Mouse (Mus musculus) heart, embryonic 15.5 days (tissue): Measurements from ENCODE around the gene Unc13b. TPM values are rescaled to one million over a fixed set of nuclear protein-coding genes. Genes with fewer than 3 reads are reported as not detected.
A peak's percentile ranks its signal among the peaks of the same experiment; 100 is the strongest.

Experiments used
- ATAC-seq: fragments of 200-750 bp; cut with Nextera tagmentation; replicated peaks from 2 replicates; pipeline ENCODE4 v1.8.0; 2017; ENCODE audit warnings: low read depth, moderate TSS enrichment; ENCODE audit not compliant: insufficient number of reproducible peaks, insufficient read depth, low FRiP score
- H3K27ac ChIP-seq: fragments of 300-500 bp; sonication (generic); 2 replicates; pipeline ENCODE4 v1.5.1; 2015; ENCODE audit warnings: mild to moderate bottlenecking, inconsistent platforms
- H3K27me3 ChIP-seq: fragments of 300-500 bp; sonication (generic); 2 replicates; pipeline ENCODE4 v1.6.1; 2015; ENCODE audit warnings: inconsistent platforms
- H3K36me3 ChIP-seq: fragments of 300-500 bp; sonication (generic); 2 replicates; pipeline ENCODE4 v1.6.1; 2015; ENCODE audit warnings: mild to moderate bottlenecking, inconsistent platforms
- H3K4me1 ChIP-seq: fragments of 300-500 bp; sonication (generic); replicated peaks from 2 replicates; pipeline ENCODE4 v1.6.1; 2015; ENCODE audit warnings: inconsistent platforms
- H3K4me2 ChIP-seq: fragments of 300-500 bp; sonication (generic); 2 replicates; pipeline ENCODE4 v1.6.1; 2015; ENCODE audit warnings: inconsistent platforms, mild to moderate bottlenecking, moderate library complexity
- H3K4me3 ChIP-seq: fragments of 300-500 bp; sonication (generic); 2 replicates; pipeline ENCODE4 v1.5.1; 2015; ENCODE audit warnings: mild to moderate bottlenecking, inconsistent platforms
- H3K9ac ChIP-seq: fragments of 300-500 bp; sonication (generic); 2 replicates; pipeline ENCODE4 v1.6.1; 2015; ENCODE audit warnings: mild to moderate bottlenecking, inconsistent platforms
- H3K9me3 ChIP-seq: fragments of 300-500 bp; sonication (generic); replicated peaks from 2 replicates; pipeline ENCODE4 v1.6.1; 2016; ENCODE audit warnings: inconsistent platforms
- WGBS: fragments of 180-500 bp; shearing (Covaris S2); methylation state at CpG from one replicate; pipeline ENCODE4 v1.1.7; 2015; ENCODE audit warnings: mixed read lengths; 5-methylcytosine and 5-hydroxymethylcytosine counted together
- polyA plus RNA-seq: library from polyadenylated mRNA; unstranded; fragments of >200 nt; fragmentation: Nextera tagmentation; extraction: Ambion mirVana; gene quantifications from 2 replicates; pipeline ENCODE4 v1.2.1, GENCODE M21; 2015

Gene Unc13b
- polyA plus RNA-seq, 1 experiment from 2014 or later = 10.1 TPM

GRCm38 (mm10) chr4:43262821-43263220 is 204.1 kb downstream of the Unc13b start:
- no peaks in the 10 kb centered on the region for H3K9me3 ChIP-seq
- no peak overlapping the region for H3K9ac ChIP-seq
- H3K27me3 ChIP-seq = no peaks in the 10 kb centered on the region
- no peak for ATAC-seq
- peaks cover 22% of the 10 kb centered on the region for H3K4me1 ChIP-seq
- 84% methylated on average over 6 of the region's 6 CpGs for WGBS
- no peaks in the 10 kb centered on the region for H3K36me3 ChIP-seq
- no peak overlapping the region for H3K4me3 ChIP-seq
- H3K27ac ChIP-seq = no peak overlapping the region
- H3K4me2 ChIP-seq = no peak overlapping the region

DNA sequence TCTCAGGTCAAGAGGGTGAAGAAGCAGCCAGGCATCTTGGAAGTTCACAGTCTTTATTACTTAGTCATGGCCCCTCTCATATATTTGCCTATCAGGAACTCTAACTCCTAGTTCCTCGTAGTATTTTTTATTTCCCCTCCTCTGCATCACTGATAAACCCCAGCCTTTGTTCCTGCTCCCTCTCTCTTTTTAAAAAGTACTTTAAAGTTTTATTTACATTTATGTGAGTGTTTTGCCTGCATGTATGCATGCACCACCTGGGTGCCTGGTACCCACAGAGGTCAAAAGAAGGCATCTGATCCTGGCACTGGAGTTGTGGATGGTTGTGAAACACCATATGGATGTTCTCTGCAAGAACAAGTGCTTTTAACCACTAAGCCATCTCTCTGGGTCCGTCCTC is 207.4 kb downstream of the Unc13b start:
- ATAC-seq = no peak
- Histone ChIP-seq H3K4me3 (no peak overlapping the region), H3K9me3 (no peaks in the 10 kb centered on the region), H3K27me3 (no peaks in the 10 kb centered on the region), H3K27ac (no peak overlapping the region), H3K9ac (no peak overlapping the region), H3K4me1 (peaks cover 7% of the 10 kb centered on the region), H3K4me2 (no peak overlapping the region), H3K36me3 (no peaks in the 10 kb centered on the region)
- 34% methylated on average over 2 of the region's 2 CpGs for WGBS

DNA sequence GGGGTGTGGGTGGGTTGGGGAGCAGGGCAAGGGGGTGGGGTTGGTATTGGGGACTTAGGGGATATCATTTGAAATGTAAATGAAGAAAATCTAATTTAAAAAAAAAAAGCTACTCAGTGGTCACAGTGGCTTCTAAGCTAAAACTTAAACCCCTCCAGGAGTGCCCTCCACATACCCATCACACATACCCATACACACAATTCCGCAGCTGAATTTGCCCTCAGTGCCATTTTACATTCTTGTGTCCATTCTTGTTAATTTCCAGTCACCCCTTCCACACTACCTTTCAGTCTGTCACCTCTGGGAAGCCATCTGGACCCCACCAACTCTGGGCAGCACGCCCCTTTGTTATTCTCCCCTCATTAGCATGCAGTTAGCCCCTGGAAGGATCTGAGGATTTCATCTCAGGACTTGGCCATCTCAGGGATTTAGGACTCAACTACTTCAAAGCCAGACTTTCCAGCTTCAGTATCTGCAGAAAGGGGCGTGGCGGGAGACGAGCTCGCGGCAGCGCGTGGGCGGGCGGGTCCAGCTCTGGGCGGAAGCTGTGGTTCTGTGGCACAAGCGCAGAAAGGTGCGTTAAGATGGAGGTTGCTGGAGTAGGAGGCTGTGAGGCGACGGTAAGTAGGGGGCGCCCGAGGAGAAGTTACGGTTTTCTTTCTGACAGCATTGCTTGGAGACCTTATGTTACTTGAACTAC is 208.0 kb downstream of the Unc13b start, which contains the start of gene Atp8b5:
Gene Atp8b5, plus strand, starts transcription at position 537 of the 700 bp plus-strand sequence.
- 2% methylated on average over 19 of the region's 19 CpGs for WGBS
- Histone ChIP-seq H3K4me2 (peak within 1 kb of the TSS; percentile 86), H3K9ac (peak within 1 kb of the TSS; percentile 40), H3K4me3 (peak within 1 kb of the TSS; percentile 49), H3K36me3 (no peaks in the 10 kb centered on the region), H3K4me1 (peaks cover 7% of the 10 kb centered on the region), H3K27ac (no peak within 1 kb of the TSS), H3K27me3 (no peaks in the 10 kb centered on the region), H3K9me3 (no peaks in the 10 kb centered on the region)
- ATAC-seq = peak; percentile 67; the same call in 1 of the 2 replicates

- Histone ChIP-seq H3K27me3 (no peaks in the 10 kb centered on the region), H3K4me3 (peak overlapping the region; percentile 49; the same call in 1 of the 2 replicates), H3K9me3 (no peaks in the 10 kb centered on the region), H3K36me3 (no peaks in the 10 kb centered on the region), H3K27ac (no peak overlapping the region), H3K4me1 (peaks cover 7% of the 10 kb centered on the region), H3K4me2 (peak overlapping the region; percentile 86), H3K9ac (no peak overlapping the region)
- ATAC-seq = no peak
- 18% methylated on average over 2 of the region's 2 CpGs for whole genome bisulfite sequencing
Observed at GRCm38 (mm10) chr4:43267323-43267658, 208.5 kb downstream of the Unc13b start.

DNA sequence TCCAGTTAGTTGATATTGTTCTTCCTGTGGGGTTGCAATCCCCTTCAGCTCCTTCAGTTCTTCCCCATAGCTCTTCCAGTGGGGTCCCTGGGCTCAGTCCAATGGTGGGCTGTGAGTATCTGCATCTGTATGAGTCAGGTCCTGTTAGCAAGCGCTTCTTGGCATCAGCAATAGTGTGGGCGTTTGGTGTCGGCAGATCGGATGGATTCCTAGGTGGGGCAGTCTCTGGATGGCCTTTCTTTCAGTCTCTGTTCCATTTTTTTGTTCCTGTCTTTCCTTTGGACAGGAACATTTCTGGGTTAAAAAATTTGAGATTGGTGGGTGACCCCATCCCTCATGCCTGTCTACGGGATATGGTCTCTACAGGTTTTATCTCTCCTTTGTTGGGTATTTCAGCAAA is 226.7 kb downstream of the Unc13b start:
- Histone ChIP-seq H3K4me2 (no peak overlapping the region), H3K27ac (no peak overlapping the region), H3K4me3 (no peak overlapping the region), H3K4me1 (no peaks in the 10 kb centered on the region), H3K27me3 (no peaks in the 10 kb centered on the region), H3K9me3 (no peaks in the 10 kb centered on the region), H3K36me3 (no peaks in the 10 kb centered on the region), H3K9ac (no peak overlapping the region)
- WGBS = 91% methylated on average over 5 of the region's 5 CpGs
- ATAC-seq = no peak

- Histone ChIP-seq H3K27ac (no peak overlapping the region), H3K4me3 (no peak overlapping the region), H3K4me1 (no peaks in the 10 kb centered on the region), H3K36me3 (no peaks in the 10 kb centered on the region), H3K27me3 (no peaks in the 10 kb centered on the region), H3K9ac (no peak overlapping the region), H3K9me3 (no peaks in the 10 kb centered on the region), H3K4me2 (no peak overlapping the region)
- ATAC-seq = no peak
- WGBS = 56% methylated on average over 3 of the region's 3 CpGs
Observed at GRCm38 (mm10) chr4:43287305-43287704, 228.6 kb downstream of the Unc13b start.

DNA sequence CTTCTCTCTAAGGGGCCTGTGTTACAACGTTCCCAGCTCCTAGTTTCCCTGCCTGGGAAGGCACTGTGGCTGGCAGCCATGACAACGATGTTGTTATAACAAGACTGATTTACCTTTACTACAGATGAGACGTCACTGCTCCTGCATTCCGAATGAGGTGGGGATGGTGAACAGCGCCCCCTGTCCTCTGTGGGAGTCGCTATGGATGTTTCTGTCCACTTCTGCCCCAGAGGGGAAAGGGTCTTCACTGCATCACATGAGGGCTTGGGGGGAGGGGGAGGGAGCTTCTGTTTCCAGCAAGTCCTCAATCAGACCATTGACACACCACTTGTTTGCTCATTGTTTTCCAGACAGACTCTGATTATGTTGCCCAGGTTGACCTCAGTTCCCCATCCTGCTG is 235.2 kb downstream of the Unc13b start:
- 40% methylated on average over 6 of the region's 6 CpGs for WGBS
- Histone ChIP-seq H3K9me3 (no peaks in the 10 kb centered on the region), H3K4me2 (no peak overlapping the region), H3K4me3 (no peak overlapping the region), H3K27me3 (no peaks in the 10 kb centered on the region), H3K9ac (no peak overlapping the region), H3K4me1 (no peaks in the 10 kb centered on the region), H3K27ac (no peak overlapping the region), H3K36me3 (no peaks in the 10 kb centered on the region)
- ATAC-seq = no peak

GRCm38 (mm10) chr4:43309696-43310338 is 251.1 kb downstream of the Unc13b start:
- WGBS = 46% methylated on average over 11 of the region's 11 CpGs
- no peak overlapping the region for H3K9ac ChIP-seq
- ATAC-seq = no peak
- no peak overlapping the region for H3K4me2 ChIP-seq
- H3K36me3 ChIP-seq = no peaks in the 10 kb centered on the region
- H3K4me3 ChIP-seq = no peak overlapping the region
- no peak overlapping the region for H3K27ac ChIP-seq
- no peaks in the 10 kb centered on the region for H3K27me3 ChIP-seq
- H3K9me3 ChIP-seq = no peaks in the 10 kb centered on the region
- no peaks in the 10 kb centered on the region; the same call in 1 of the 2 replicates for H3K4me1 ChIP-seq

Other genes with a start within 250 kb of the Unc13b start
- gene Fam205a1, start 205.1 kb upstream of the Unc13b start, polyA plus RNA-seq = not detected in 2 replicates
- gene Gm12394, start 202.2 kb upstream of the Unc13b start, polyA plus RNA-seq = 0.08 and 0.13 TPM in 2 replicates
- gene Fam205c, start 184.7 kb upstream of the Unc13b start, polyA plus RNA-seq = 0.20 and 0.41 TPM in 2 replicates
- 4.1 and 4.3 TPM in 2 replicates for gene Phf24, start 142.3 kb upstream of the Unc13b start, polyA plus RNA-seq
- 17.7 and 18.2 TPM in 2 replicates for gene Dnajb5, start 109.1 kb upstream of the Unc13b start, polyA plus RNA-seq
- 0.18 and 0.42 TPM in 2 replicates for gene 1700022I11Rik, start 89.3 kb upstream of the Unc13b start, polyA plus RNA-seq
- gene Vcp, start 58.4 kb upstream of the Unc13b start, polyA plus RNA-seq = 437 and 463 TPM in 2 replicates
- 9.8 and 13.5 TPM in 2 replicates for gene Fancg, start 48.4 kb upstream of the Unc13b start, polyA plus RNA-seq
- 15.0 and 15.5 TPM in 2 replicates for gene Pigo, start 33.1 kb upstream of the Unc13b start, polyA plus RNA-seq
- gene Stoml2, start 27.2 kb upstream of the Unc13b start, polyA plus RNA-seq = 189 and 209 TPM in 2 replicates
- gene Fam214b, start 12.7 kb upstream of the Unc13b start, polyA plus RNA-seq = 14.1 and 17.3 TPM in 2 replicates
- gene Atp8b5, start 208.2 kb downstream of the Unc13b start, polyA plus RNA-seq = 0.19 and 0.25 TPM in 2 replicates